Mouse (Mus musculus) megakaryocyte-erythroid progenitor cell, adult 5-6 weeks (primary cell): ENCODE measurements around the gene Wfikkn2. TPM values are rescaled to one million over a fixed set of nuclear protein-coding genes. Genes with fewer than 3 reads are reported as not detected.
A peak's percentile ranks its signal among the peaks of the same experiment; 100 is the strongest.

Experiments
- ATAC-seq: replicated peaks from 2 replicates; pipeline ENCODE4 v1.8.0; 2016; ENCODE audit warnings: mild to moderate bottlenecking, inconsistent platforms; ENCODE audit not compliant: severe bottlenecking, poor library complexity, low FRiP score, low TSS enrichment
- total RNA-seq, 2 experiments: library from RNA; stranded (forward) in 1 of 2; stranded (reverse) in 1 of 2; fragments of 200-1000, 215-1000 nt in 1 of 2; fragments of >200 nt in 1 of 2; fragmentation: Nextera tagmentation in 1 of 2; gene quantifications; 2 replicates each; pipeline ENCODE4 v1.2.3; 2014 to 2017

The Wfikkn2 gene
- total RNA-seq, 2 experiments from 2014 or later, result 0.61 TPM; not detected in 1

- ATAC-seq, result no peak
Measured at GRCm38 (mm10) chr11:94203066-94203465, 42.7 kb downstream of the Wfikkn2 start.

- no peak for ATAC-seq
Measured at GRCm38 (mm10) chr11:94202106-94202505, 43.7 kb downstream of the Wfikkn2 start.

- no peak for ATAC-seq
Measured at GRCm38 (mm10) chr11:94200422-94200821, 45.4 kb downstream of the Wfikkn2 start.

- ATAC-seq, result 0 out of 2 replicates have a peak, but pooled peaks have one; percentile 28
Measured at GRCm38 (mm10) chr11:94199771-94200170, 46.0 kb downstream of the Wfikkn2 start.

- ATAC-seq, result no peak
Measured at GRCm38 (mm10) chr11:94198405-94199146, 47.2 kb downstream of the Wfikkn2 start.

- ATAC-seq, result no peak
Measured at GRCm38 (mm10) chr11:94196311-94196710, 49.5 kb downstream of the Wfikkn2 start.

- ATAC-seq, result no peak
Measured at GRCm38 (mm10) chr11:94193109-94193508, 52.7 kb downstream of the Wfikkn2 start.

GRCm38 (mm10) chr11:94190665-94191064 is 55.1 kb downstream of the Wfikkn2 start:
- no peak for ATAC-seq

GRCm38 (mm10) chr11:94189579-94189978 is 56.2 kb downstream of the Wfikkn2 start:
- ATAC-seq, result peak; percentile 66

Other genes starting within 250 kb of the Wfikkn2 start
- gene Spag9, start 249.9 kb downstream of the Wfikkn2 start, total RNA-seq (2014; fragmentation: Nextera tagmentation), result 28.3 and 37.0 TPM in 2 replicates
- gene Spag9, start 249.9 kb downstream of the Wfikkn2 start, total RNA-seq (2017), result 56.1 and 78.4 TPM in 2 replicates
- gene Tob1, start 34.6 kb downstream of the Wfikkn2 start, total RNA-seq (2014; fragmentation: Nextera tagmentation), result 5.1 and 8.7 TPM in 2 replicates
- 4.4 and 7.8 TPM in 2 replicates for gene Tob1, start 34.6 kb downstream of the Wfikkn2 start, total RNA-seq (2017)
- not detected in 2 replicates for gene Gm21885, start 35.9 kb upstream of the Wfikkn2 start, total RNA-seq (2014; fragmentation: Nextera tagmentation)
- not detected in 2 replicates for gene Gm21885, start 35.9 kb upstream of the Wfikkn2 start, total RNA-seq (2017)
- gene Luc7l3, start 76.0 kb upstream of the Wfikkn2 start, total RNA-seq (2014; fragmentation: Nextera tagmentation), result 184 and 223 TPM in 2 replicates
- 419 and 570 TPM in 2 replicates for gene Luc7l3, start 76.0 kb upstream of the Wfikkn2 start, total RNA-seq (2017)
- gene Ankrd40, start 82.0 kb upstream of the Wfikkn2 start, total RNA-seq (2014; fragmentation: Nextera tagmentation), result 19.9 and 20.9 TPM in 2 replicates
- 41.5 and 44.8 TPM in 2 replicates for gene Ankrd40, start 82.0 kb upstream of the Wfikkn2 start, total RNA-seq (2017)
- gene Abcc3, start 147.0 kb upstream of the Wfikkn2 start, total RNA-seq (2014; fragmentation: Nextera tagmentation), result not detected in 2 replicates
- gene Abcc3, start 147.0 kb upstream of the Wfikkn2 start, total RNA-seq (2017), result 0.04 TPM in 1 of 2 replicates, not detected in the other
- 0.35 and 1.9 TPM in 2 replicates for gene Cacna1g, start 228.2 kb upstream of the Wfikkn2 start, total RNA-seq (2014; fragmentation: Nextera tagmentation)
- gene Cacna1g, start 228.2 kb upstream of the Wfikkn2 start, total RNA-seq (2017), result 0.04 and 3.8 TPM in 2 replicates
- gene Spata20, start 240.2 kb upstream of the Wfikkn2 start, total RNA-seq (2014; fragmentation: Nextera tagmentation), result not detected in 2 replicates
- not detected in 2 replicates for gene Spata20, start 240.2 kb upstream of the Wfikkn2 start, total RNA-seq (2017)